Mouse (Mus musculus): ENCODE results near the gene Atp5j. TPM values are rescaled to one million over a fixed set of nuclear protein-coding genes. Genes with fewer than 3 reads are reported as not detected.
A peak's percentile ranks its signal among the peaks of the same experiment; 100 is the strongest.

Gene Atp5j
- 818 and 859 TPM in 2 replicates for polyA plus RNA-seq (2014; fragmentation: Nextera tagmentation; extraction: Ambion mirVana)

GRCm38 (mm10) chr16:84835441-84835822 is at the start of gene Atp5j:
Gene Atp5j, minus strand, starts transcription at chr16:84835625.
- no peaks in the 10 kb centered on the region for H3K9me3 ChIP-seq (ENCODE audit: control insufficient read depth, low read length)
- H3K4me3 ChIP-seq (ENCODE audit: low read depth, low read length) = peak within 1 kb of the TSS; percentile 74
- H3K4me1 ChIP-seq (ENCODE audit: control insufficient read depth, insufficient read depth, low read length) = peaks cover 3% of the 10 kb centered on the region
- peak within 1 kb of the TSS; percentile 86 for H3K27ac ChIP-seq (ENCODE audit: low read depth, low read length)
- WGBS = 1% methylated on average over 42 of the region's 57 CpGs
- ATAC-seq (ENCODE audit: insufficient read depth, low FRiP score, low TSS enrichment) (peak; percentile 65), DNase-seq (ENCODE audit: low spot score) (peak; percentile 82)
- peaks cover 2% of the 10 kb centered on the region; the same call in 1 of the 2 replicates for H3K36me3 ChIP-seq (ENCODE audit: control insufficient read depth, insufficient read depth, low read length)
- peak within 1 kb of the TSS; percentile 82 for H3K4me2 ChIP-seq (ENCODE audit: low read depth)
- H3K9ac ChIP-seq (ENCODE audit: low read length) = peak within 1 kb of the TSS; percentile 88
- H3K27me3 ChIP-seq (ENCODE audit: control insufficient read depth, insufficient read depth, low read length) = no peaks in the 10 kb centered on the region

- Histone ChIP-seq H3K27me3 (ENCODE audit: control insufficient read depth, insufficient read depth, low read length) (no peaks in the 10 kb centered on the region), H3K9ac (ENCODE audit: low read length) (no peak overlapping the region), H3K4me3 (ENCODE audit: low read depth, low read length) (no peak overlapping the region), H3K27ac (ENCODE audit: low read depth, low read length) (no peak overlapping the region), H3K36me3 (ENCODE audit: control insufficient read depth, insufficient read depth, low read length) (no peaks in the 10 kb centered on the region), H3K9me3 (ENCODE audit: control insufficient read depth, low read length) (no peaks in the 10 kb centered on the region), H3K4me2 (ENCODE audit: low read depth) (no peak overlapping the region), H3K4me1 (ENCODE audit: control insufficient read depth, insufficient read depth, low read length) (no peaks in the 10 kb centered on the region)
- WGBS = 83% methylated on average over 8 of the region's 8 CpGs
- no peak for ATAC-seq (ENCODE audit: insufficient read depth, low FRiP score, low TSS enrichment)
- DNase-seq (ENCODE audit: low spot score) = no peak
Measured at GRCm38 (mm10) chr16:84884572-84884971, 49.1 kb upstream of the Atp5j start.

GRCm38 (mm10) chr16:84881754-84882321 is 46.4 kb upstream of the Atp5j start:
- Histone ChIP-seq H3K27ac (ENCODE audit: low read depth, low read length) (no peak overlapping the region), H3K9me3 (ENCODE audit: control insufficient read depth, low read length) (no peaks in the 10 kb centered on the region), H3K4me2 (ENCODE audit: low read depth) (no peak overlapping the region), H3K9ac (ENCODE audit: low read length) (no peak overlapping the region), H3K27me3 (ENCODE audit: control insufficient read depth, insufficient read depth, low read length) (no peaks in the 10 kb centered on the region), H3K4me3 (ENCODE audit: low read depth, low read length) (no peak overlapping the region), H3K36me3 (ENCODE audit: control insufficient read depth, insufficient read depth, low read length) (no peaks in the 10 kb centered on the region), H3K4me1 (ENCODE audit: control insufficient read depth, insufficient read depth, low read length) (no peaks in the 10 kb centered on the region)
- 95% methylated on average over 7 of the region's 8 CpGs for WGBS
- no peak for DNase-seq (ENCODE audit: low spot score)
- ATAC-seq (ENCODE audit: insufficient read depth, low FRiP score, low TSS enrichment) = no peak

DNA sequence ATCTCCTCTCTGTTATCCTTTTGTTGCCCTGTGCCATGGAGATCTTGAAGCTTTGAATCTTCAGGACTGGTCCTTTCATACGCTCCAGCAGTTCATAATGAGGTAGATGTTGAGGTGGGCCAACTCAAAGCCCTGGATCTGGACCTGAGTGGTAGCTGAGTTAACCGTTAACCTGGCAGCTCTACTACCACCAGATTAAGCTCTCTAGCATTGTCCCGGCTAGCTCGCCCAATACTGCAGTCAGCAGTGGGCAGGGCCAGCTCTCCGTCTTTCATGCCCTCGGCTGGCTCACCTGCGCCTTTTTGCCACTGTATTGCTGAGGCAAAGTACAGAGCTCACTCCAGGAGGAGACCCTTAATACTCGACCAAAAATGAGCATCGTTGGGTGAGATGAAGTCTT is 45.7 kb upstream of the Atp5j start:
- no peaks in the 10 kb centered on the region for H3K27me3 ChIP-seq (ENCODE audit: control insufficient read depth, insufficient read depth, low read length)
- H3K4me2 ChIP-seq (ENCODE audit: low read depth) = no peak overlapping the region
- no peaks in the 10 kb centered on the region for H3K9me3 ChIP-seq (ENCODE audit: control insufficient read depth, low read length)
- no peaks in the 10 kb centered on the region for H3K4me1 ChIP-seq (ENCODE audit: control insufficient read depth, insufficient read depth, low read length)
- ATAC-seq (ENCODE audit: insufficient read depth, low FRiP score, low TSS enrichment) (no peak), DNase-seq (ENCODE audit: low spot score) (no peak)
- H3K4me3 ChIP-seq (ENCODE audit: low read depth, low read length) = no peak overlapping the region
- 87% methylated on average over 9 of the region's 9 CpGs for WGBS
- H3K9ac ChIP-seq (ENCODE audit: low read length) = no peak overlapping the region
- no peak overlapping the region for H3K27ac ChIP-seq (ENCODE audit: low read depth, low read length)
- no peaks in the 10 kb centered on the region for H3K36me3 ChIP-seq (ENCODE audit: control insufficient read depth, insufficient read depth, low read length)

GRCm38 (mm10) chr16:84879146-84879545 is 43.7 kb upstream of the Atp5j start:
- peak; percentile 13; the same call in 1 of the 2 replicates for ATAC-seq (ENCODE audit: insufficient read depth, low FRiP score, low TSS enrichment)
- no peak overlapping the region for H3K9ac ChIP-seq (ENCODE audit: low read length)
- WGBS = 28% methylated on average over 5 of the region's 5 CpGs
- no peaks in the 10 kb centered on the region for H3K4me1 ChIP-seq (ENCODE audit: control insufficient read depth, insufficient read depth, low read length)
- H3K4me3 ChIP-seq (ENCODE audit: low read depth, low read length) = no peak overlapping the region
- no peak overlapping the region for H3K4me2 ChIP-seq (ENCODE audit: low read depth)
- peak; percentile 71 for DNase-seq (ENCODE audit: low spot score)
- H3K36me3 ChIP-seq (ENCODE audit: control insufficient read depth, insufficient read depth, low read length) = no peaks in the 10 kb centered on the region
- H3K9me3 ChIP-seq (ENCODE audit: control insufficient read depth, low read length) = no peaks in the 10 kb centered on the region
- no peak overlapping the region for H3K27ac ChIP-seq (ENCODE audit: low read depth, low read length)
- H3K27me3 ChIP-seq (ENCODE audit: control insufficient read depth, insufficient read depth, low read length) = no peaks in the 10 kb centered on the region

DNA sequence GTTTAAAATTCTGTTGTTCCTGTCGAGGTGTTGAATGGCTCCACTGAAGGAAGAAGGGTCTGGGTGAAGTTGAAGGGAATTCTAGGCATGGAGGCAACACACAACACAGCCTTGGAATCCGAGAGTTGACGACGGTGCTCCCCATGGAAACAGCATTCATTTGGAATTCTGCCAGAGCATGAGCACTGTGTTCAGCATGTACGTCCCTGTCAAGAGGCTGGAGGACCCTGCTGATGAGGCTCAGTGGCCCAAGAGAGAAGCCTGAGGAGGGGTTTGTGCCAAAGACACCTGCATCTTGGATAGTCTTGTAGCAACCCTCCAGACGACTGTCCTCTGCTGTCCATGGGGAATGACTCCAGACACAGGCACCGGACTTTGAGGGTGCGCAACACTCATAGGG is 40.7 kb upstream of the Atp5j start:
- H3K36me3 ChIP-seq (ENCODE audit: control insufficient read depth, insufficient read depth, low read length) = no peaks in the 10 kb centered on the region
- H3K4me3 ChIP-seq (ENCODE audit: low read depth, low read length) = no peak overlapping the region
- H3K27ac ChIP-seq (ENCODE audit: low read depth, low read length) = no peak overlapping the region
- H3K9me3 ChIP-seq (ENCODE audit: control insufficient read depth, low read length) = no peaks in the 10 kb centered on the region
- ATAC-seq (ENCODE audit: insufficient read depth, low FRiP score, low TSS enrichment) (no peak), DNase-seq (ENCODE audit: low spot score) (peak; percentile 21)
- no peaks in the 10 kb centered on the region for H3K4me1 ChIP-seq (ENCODE audit: control insufficient read depth, insufficient read depth, low read length)
- no peak overlapping the region for H3K4me2 ChIP-seq (ENCODE audit: low read depth)
- 66% methylated on average over 8 of the region's 8 CpGs for WGBS
- H3K9ac ChIP-seq (ENCODE audit: low read length) = no peak overlapping the region
- no peaks in the 10 kb centered on the region for H3K27me3 ChIP-seq (ENCODE audit: control insufficient read depth, insufficient read depth, low read length)

DNA sequence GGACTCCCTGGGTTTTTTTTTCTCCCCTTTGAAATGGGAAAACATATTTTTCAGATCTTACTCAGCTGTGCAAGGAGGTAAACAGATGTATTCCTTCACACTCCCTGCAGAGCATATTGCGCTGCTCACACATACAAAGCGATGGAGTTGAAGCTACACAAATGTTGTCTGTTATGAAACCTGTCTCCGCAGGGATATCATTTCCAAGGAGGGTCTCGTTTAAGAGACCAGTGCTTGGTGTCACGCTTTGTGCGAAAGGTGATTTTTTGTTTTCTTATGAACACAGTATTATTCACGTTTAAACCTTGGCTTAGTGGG is 40.3 kb upstream of the Atp5j start:
- no peak overlapping the region for H3K4me3 ChIP-seq (ENCODE audit: low read depth, low read length)
- H3K9me3 ChIP-seq (ENCODE audit: control insufficient read depth, low read length) = no peaks in the 10 kb centered on the region
- no peaks in the 10 kb centered on the region for H3K27me3 ChIP-seq (ENCODE audit: control insufficient read depth, insufficient read depth, low read length)
- no peaks in the 10 kb centered on the region for H3K36me3 ChIP-seq (ENCODE audit: control insufficient read depth, insufficient read depth, low read length)
- DNase-seq (ENCODE audit: low spot score) = no peak
- H3K4me1 ChIP-seq (ENCODE audit: control insufficient read depth, insufficient read depth, low read length) = no peaks in the 10 kb centered on the region
- H3K27ac ChIP-seq (ENCODE audit: low read depth, low read length) = no peak overlapping the region
- H3K9ac ChIP-seq (ENCODE audit: low read length) = no peak overlapping the region
- WGBS = 92% methylated on average over 7 of the region's 7 CpGs
- ATAC-seq (ENCODE audit: insufficient read depth, low FRiP score, low TSS enrichment) = no peak
- no peak overlapping the region for H3K4me2 ChIP-seq (ENCODE audit: low read depth)

GRCm38 (mm10) chr16:84875012-84875717 is 39.7 kb upstream of the Atp5j start:
- Histone ChIP-seq H3K27ac (ENCODE audit: low read depth, low read length) (no peak overlapping the region), H3K36me3 (ENCODE audit: control insufficient read depth, insufficient read depth, low read length) (no peaks in the 10 kb centered on the region), H3K27me3 (ENCODE audit: control insufficient read depth, insufficient read depth, low read length) (no peaks in the 10 kb centered on the region), H3K9me3 (ENCODE audit: control insufficient read depth, low read length) (no peaks in the 10 kb centered on the region), H3K9ac (ENCODE audit: low read length) (no peak overlapping the region), H3K4me1 (ENCODE audit: control insufficient read depth, insufficient read depth, low read length) (no peaks in the 10 kb centered on the region), H3K4me3 (ENCODE audit: low read depth, low read length) (no peak overlapping the region), H3K4me2 (ENCODE audit: low read depth) (no peak overlapping the region)
- 79% methylated on average over 24 of the region's 24 CpGs for WGBS
- ATAC-seq (ENCODE audit: insufficient read depth, low FRiP score, low TSS enrichment) = no peak
- no peak for DNase-seq (ENCODE audit: low spot score)

GRCm38 (mm10) chr16:84873805-84874204 is 38.4 kb upstream of the Atp5j start:
- 84% methylated on average over 8 of the region's 8 CpGs for WGBS
- H3K4me1 ChIP-seq (ENCODE audit: control insufficient read depth, insufficient read depth, low read length) = no peaks in the 10 kb centered on the region

More at GRCm38 (mm10) chr16:84873805-84874204, 38.4 kb upstream of the Atp5j start:
- no peaks in the 10 kb centered on the region for H3K27me3 ChIP-seq (ENCODE audit: control insufficient read depth, insufficient read depth, low read length)
- no peak overlapping the region for H3K9ac ChIP-seq (ENCODE audit: low read length)
- H3K4me3 ChIP-seq (ENCODE audit: low read depth, low read length) = no peak overlapping the region
- no peaks in the 10 kb centered on the region for H3K9me3 ChIP-seq (ENCODE audit: control insufficient read depth, low read length)
- ATAC-seq (ENCODE audit: insufficient read depth, low FRiP score, low TSS enrichment) (no peak), DNase-seq (ENCODE audit: low spot score) (no peak)
- H3K4me2 ChIP-seq (ENCODE audit: low read depth) = no peak overlapping the region
- no peaks in the 10 kb centered on the region for H3K36me3 ChIP-seq (ENCODE audit: control insufficient read depth, insufficient read depth, low read length)
- no peak overlapping the region for H3K27ac ChIP-seq (ENCODE audit: low read depth, low read length)
